Mouse (Mus musculus): Measurements from ENCODE around the gene Slc37a3.

DNA sequence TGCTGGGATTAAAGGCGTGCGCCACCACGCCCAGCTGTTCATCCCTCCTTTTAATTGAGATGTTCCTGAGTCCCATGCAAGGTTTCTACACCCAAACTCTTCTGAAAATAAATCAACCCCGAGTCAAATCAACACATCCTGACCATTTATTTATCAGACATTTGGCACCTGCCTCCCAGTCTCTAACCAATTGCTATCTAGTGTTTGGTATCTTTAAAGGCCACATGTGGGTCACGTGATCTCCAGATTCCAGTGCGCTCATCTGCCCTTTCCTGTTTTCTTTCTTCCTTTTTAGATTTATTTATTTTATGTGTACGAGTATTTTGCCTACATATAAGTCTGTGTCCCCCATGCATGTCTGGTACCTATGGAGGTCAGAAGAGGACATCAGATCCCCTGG, 46.2 kb upstream of the Slc37a3 start:
- TF ChIP-seq POLR2A (IDR thresholded peaks at IDR 0.05; ENCODE audit: borderline replicate concordance, insufficient read depth, low read length) = no peak
- TF ChIP-seq CTCF (IDR thresholded peaks at IDR 0.05; ENCODE audit: borderline replicate concordance, insufficient read depth, low read depth, low read length) = no peak

Data from cerebellum, adult 2 months (tissue).